Mouse (Mus musculus) layer of hippocampus, adult 11-12 months (tissue): ENCODE data around the gene Paqr5.

Source experiments
- DNase-seq: peaks from one replicate; pipeline ENCODE4 v3.0.0; 2022; ENCODE audit warnings: low spot score

Paqr5 gene

DNA sequence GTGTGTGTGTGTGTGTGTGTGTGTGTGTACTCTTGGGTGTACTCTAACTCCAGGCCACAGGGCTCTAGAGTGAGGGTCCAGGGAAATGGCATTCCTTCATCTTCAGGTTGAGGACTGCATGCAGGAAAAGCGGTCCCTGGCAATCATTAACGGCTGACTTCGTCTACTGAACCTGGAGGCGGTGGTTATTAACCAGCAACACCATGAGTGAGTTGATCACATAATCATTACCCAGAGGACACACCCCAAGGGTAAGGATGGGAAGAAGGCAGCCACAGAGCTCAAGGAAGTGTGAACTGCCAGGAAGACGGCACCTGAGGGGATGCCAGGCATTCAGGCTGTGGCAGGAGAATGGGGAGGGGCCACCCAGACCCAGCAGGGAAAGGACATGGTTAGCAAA is 18.3 kb downstream of the Paqr5 start:
- no peak for DNase-seq

DNA sequence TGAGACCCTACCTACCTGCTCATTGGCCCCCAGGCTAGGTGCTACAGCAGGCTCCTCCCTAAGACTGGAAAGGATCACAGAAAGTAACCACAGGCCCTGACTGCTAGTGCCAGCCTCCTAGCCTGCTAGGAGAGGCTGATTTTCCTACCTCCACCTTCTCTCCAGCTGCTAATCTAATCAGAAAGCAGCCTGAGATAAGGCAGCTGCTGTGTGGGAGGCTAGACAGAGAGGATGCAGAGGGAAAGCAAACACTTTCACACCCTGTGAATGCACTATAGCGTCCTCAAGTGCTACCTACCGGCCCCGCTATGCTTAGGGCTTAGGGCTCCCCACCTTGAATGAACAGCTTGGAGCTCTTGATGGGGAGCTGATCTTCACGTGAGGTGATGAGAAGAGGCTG is 19.6 kb downstream of the Paqr5 start:
- DNase-seq = no peak

DNA sequence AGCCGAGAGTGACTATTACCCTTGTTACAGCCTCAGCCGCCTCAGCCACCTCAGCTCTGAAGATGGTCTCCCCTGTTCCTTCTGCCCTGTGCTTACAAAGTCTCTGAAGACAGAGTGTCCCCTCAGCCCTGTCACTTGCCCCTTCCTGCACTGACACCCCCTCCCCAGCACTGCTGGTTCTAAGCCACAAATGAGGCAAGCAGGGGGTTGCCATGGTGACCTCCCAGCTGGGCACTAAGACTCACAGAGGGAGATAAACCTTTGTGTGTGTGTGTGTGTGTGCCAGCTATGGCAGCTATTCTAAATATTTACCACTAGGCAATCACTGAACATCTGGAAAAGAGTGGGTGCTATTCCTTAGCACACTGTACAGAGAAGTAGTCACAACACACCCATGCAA is 23.0 kb downstream of the Paqr5 start:
- DNase-seq = no peak

- DNase-seq = no peak
Measured at GRCm38 (mm10) chr9:61999653-62000420, 26.8 kb downstream of the Paqr5 start.

DNA sequence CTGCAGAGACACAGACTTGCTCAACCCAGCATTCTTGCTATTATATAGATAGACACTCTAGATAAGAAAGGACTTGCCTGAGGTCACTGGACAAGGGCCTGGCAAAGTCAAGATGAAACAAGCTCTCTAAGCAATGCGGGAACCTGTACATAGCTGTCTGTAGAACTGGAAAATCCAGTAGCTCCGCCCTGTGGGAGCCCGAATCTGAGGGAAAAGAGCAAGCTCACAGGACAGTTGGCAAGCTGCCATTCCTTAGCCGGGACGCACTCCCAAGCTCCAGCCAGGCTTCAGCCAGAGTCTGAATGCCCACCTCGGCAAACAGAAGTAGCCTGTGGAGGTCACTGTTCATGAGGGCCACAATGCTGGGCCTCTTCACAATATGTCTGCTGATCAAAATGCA is 28.8 kb downstream of the Paqr5 start:
- DNase-seq = peak; percentile 14

GRCm38 (mm10) chr9:61991158-61991557 is 35.5 kb downstream of the Paqr5 start:
- DNase-seq = no peak

DNA sequence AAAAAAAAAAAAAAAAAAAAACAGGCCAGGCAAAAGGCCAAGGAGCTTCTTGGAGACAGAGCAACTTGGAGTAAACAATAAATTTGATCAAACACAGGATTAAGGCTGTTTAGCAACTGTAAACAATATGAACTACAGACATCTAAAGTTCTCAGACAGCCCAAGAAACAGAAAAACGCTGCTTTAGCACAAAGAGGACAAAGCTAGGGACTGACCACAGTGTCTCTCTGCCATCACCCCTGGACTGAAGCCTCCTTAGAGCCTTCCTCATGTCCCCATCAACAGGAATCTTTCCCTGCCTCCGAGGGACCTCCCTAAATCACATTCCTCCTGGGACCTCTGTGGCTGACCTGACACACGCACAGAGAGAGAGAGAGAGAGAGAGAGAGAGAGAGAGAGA is 35.9 kb downstream of the Paqr5 start:
- DNase-seq = no peak

- DNase-seq = no peak
Measured at GRCm38 (mm10) chr9:61986055-61986454, 40.6 kb downstream of the Paqr5 start.

DNA sequence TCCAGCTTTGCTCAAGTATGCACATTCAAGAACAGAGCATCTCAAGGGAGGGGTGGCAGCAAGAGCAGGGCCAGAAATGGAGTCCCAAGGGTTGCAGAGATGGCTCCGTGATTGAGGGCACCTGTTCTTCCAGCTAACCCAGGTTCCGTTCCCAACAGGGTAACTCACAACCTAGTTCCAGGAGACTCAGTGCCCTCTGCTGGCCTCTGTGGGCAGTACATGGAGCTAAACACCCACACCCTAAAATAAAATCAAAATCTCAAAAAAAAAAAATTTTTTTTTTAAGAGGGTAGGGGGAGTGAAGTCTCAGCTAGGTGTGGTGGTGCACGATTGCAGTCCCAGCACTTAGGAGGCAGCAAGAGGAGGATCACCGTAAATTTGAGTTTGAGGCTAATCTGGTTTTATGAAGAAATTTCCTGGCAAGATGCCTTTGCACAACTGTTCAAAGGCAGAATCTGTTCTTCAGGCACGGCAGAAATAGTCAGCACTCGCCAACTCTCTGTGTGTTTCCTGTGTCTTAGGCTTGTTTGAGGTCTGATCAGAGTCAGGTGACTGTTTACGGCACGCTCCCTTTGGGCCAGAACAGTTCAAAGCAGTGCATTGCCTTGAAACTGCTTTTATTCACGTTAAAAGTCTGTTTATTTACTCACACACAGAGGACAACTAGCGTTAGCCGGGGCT is 41.3 kb downstream of the Paqr5 start:
- DNase-seq = peak; percentile 63

- no peak for DNase-seq
Measured at GRCm38 (mm10) chr9:61982940-61983620, 43.6 kb downstream of the Paqr5 start.

- DNase-seq = no peak
Measured at GRCm38 (mm10) chr9:61981876-61982275, 44.8 kb downstream of the Paqr5 start.

DNA sequence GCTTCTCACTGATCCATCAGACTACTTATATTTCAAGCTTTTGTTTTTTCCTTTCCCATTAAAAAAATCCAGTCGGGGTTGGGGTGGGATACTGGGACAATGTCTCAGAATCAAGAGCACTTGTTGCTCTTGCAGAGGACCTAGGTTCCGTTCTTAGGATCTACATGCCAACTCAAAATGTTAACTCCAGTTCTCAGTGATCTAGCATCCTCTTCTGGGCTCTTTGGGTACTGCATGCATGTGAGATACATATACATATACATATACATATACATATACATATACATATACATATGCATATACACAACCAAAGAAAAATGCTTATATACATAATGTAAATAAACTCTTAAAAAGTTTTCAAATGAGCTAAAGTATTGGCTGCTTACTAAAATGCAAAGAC is 46.7 kb downstream of the Paqr5 start:
- DNase-seq = no peak

- DNase-seq = no peak
Measured at GRCm38 (mm10) chr9:61977258-61977945, 49.3 kb downstream of the Paqr5 start.

DNA sequence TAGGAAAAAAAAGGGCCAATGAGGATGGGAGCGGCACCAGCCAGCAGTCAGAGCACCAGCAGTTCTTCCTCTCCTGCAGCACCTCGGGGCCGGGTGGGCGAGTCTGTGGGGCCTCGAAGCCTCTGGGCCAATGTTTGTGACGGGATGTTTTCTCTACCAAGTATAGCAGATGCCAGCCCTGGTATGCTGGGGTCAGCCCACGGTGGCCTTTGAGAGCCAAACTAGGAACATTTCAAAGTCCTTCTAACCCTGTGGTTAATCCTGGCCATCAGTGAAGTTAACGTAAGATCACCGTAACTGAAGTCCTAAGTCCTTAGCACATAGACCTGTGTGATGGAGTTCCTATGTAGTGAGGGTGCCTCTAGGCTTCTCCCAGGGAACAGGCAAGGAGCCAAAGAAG is 54.6 kb downstream of the Paqr5 start:
- DNase-seq = no peak

DNA sequence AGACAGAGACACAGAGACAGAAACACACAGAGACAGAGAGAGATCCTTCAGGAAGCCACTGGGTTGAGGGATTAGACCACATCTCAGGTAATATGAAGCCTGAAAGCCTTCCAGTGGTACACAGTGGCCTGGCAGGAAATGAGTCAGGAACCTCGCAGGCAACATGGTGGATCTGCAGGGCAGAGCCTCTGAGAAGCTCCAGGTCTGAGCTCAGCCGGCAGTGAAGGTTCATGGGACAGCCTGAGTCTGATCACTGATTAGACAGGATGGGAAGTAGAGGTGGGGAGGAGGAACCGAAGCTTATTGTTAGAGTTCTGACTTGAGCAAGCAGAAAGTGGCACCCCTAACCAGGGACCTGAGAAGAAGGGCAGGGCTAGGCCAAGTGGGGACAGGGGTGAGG is 55.6 kb downstream of the Paqr5 start:
- DNase-seq = no peak

GRCm38 (mm10) chr9:61967357-61967756 is 59.3 kb downstream of the Paqr5 start:
- no peak for DNase-seq

GRCm38 (mm10) chr9:61965987-61966386 is 60.7 kb downstream of the Paqr5 start:
- no peak for DNase-seq

GRCm38 (mm10) chr9:61965411-61965930 is 61.2 kb downstream of the Paqr5 start:
- peak; percentile 80 for DNase-seq

DNA sequence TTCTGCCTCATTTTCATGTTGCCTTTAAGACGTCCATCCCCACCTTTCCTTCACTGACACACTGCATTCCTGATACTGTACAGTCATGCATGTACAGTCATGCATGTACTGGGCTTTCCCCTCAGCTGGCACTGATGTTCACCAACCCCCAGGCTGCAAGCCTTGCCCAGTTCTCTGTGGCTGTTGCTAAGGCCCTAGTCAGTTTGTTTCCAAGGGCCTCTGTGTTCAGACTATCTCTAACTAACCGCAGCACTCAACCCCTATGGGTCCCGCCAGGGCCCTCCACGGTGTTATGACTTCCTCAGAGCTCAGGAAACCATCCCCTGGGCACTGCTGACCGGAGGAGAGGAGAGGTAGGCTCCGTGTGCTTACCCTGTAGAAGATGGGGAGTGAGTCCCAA is 63.3 kb downstream of the Paqr5 start:
- no peak for DNase-seq

- DNase-seq = no peak
Measured at GRCm38 (mm10) chr9:61961181-61961580, 65.5 kb downstream of the Paqr5 start.

- DNase-seq = peak; percentile 38
Measured at GRCm38 (mm10) chr9:61960753-61961152, 65.9 kb downstream of the Paqr5 start.

- no peak for DNase-seq
Measured at GRCm38 (mm10) chr9:61959921-61960569, 66.6 kb downstream of the Paqr5 start.
